ENCODE assay signal across 22 mouse cellular contexts in genomic region chr3:104069395-104069794, GRCm38 (mm10).
DNase-seq lines count a peak whose midpoint lies in the region; ATAC-seq lines count a peak whose summit lies in the region.
"Had no signal": no experiment of that assay in that cellular context is flagged by ENCODE, and none has a peak within 500 bp of the region (broad histone marks: within the 10 kb centered on the region; RNA-seq: fewer than 3 reads in every experiment).

No protein-coding gene starts in this region.

- peak; percentile 34 for DNase-seq in c-Kit-positive CD71-positive TER-119-negative erythroid progenitor cells, embryonic 14.5 days (ENCODE audit: low read depth)
- no peak for DNase-seq in urinary bladder, postnatal 10 days (ENCODE audit: low spot score)
- DNase-seq in kidney, postnatal 25 days = no peak
- no peak for DNase-seq in urinary bladder, postnatal 25 days (ENCODE audit: low spot score)
- DNase-seq: adrenal gland, postnatal 10 days; adrenal gland, postnatal 36 days; cerebellum, adult 11-12 months; cerebellum, adult 8-10 months; cerebellum, postnatal 10 days; cerebellum, postnatal 36 days; forebrain, postnatal 0 days; gastrocnemius, adult 2 months; gastrocnemius, postnatal 14 days; heart, adult 11 months had no signal

- H3K4me3 ChIP-seq in liver, embryonic 12.5 days = no peak overlapping the region
- no peak overlapping the region for H3K4me3 ChIP-seq in liver, embryonic 16.5 days (ENCODE audit: low read depth, low read length)
- H3K4me3 ChIP-seq: gastrocnemius, adult 2 months; hindbrain, embryonic 12.5 days; hindbrain, embryonic 15.5 days had no signal

- H3K9me3 ChIP-seq in liver, embryonic 12.5 days (replicated peaks) = no peaks in the 10 kb centered on the region
- no peaks in the 10 kb centered on the region for H3K9me3 ChIP-seq in liver, embryonic 16.5 days (replicated peaks; ENCODE audit: control insufficient read depth, low read length)
- H3K9me3 ChIP-seq: hindbrain, embryonic 12.5 days; hindbrain, embryonic 15.5 days had no signal

- no peak overlapping the region for H3K4me2 ChIP-seq in liver, embryonic 12.5 days
- no peak overlapping the region for H3K4me2 ChIP-seq in liver, embryonic 16.5 days (ENCODE audit: low read depth, low read length)
- H3K4me2 ChIP-seq: heart, embryonic 11.5 days; hindbrain, embryonic 12.5 days; hindbrain, embryonic 15.5 days had no signal

- peak; percentile 58; the same call in 1 of the 2 replicates for ATAC-seq in liver, embryonic 12.5 days
- peak; percentile 30; the same call in 1 of the 2 replicates for ATAC-seq in liver, embryonic 16.5 days (ENCODE audit: low read depth)
- ATAC-seq in megakaryocyte-erythroid progenitor cell, adult 5-6 weeks (replicated peaks; ENCODE audit: low FRiP score, low TSS enrichment, poor library complexity, severe bottlenecking) = peak; percentile 87
- ATAC-seq: CD4-positive, CD25-positive, alpha-beta regulatory T cell, adult 4 months; forebrain, embryonic 14.5 days; forebrain, postnatal 0 days had no signal

- no peak overlapping the region for H3K27ac ChIP-seq in liver, embryonic 12.5 days
- no peak overlapping the region for H3K27ac ChIP-seq in liver, embryonic 16.5 days (ENCODE audit: low read length)
- H3K27ac ChIP-seq: gastrocnemius, adult 2 months; hindbrain, embryonic 12.5 days; hindbrain, embryonic 15.5 days had no signal

- no peak overlapping the region for H3K9ac ChIP-seq in liver, embryonic 12.5 days
- H3K9ac ChIP-seq in liver, embryonic 16.5 days (ENCODE audit: low read depth, low read length) = no peak overlapping the region
- H3K9ac ChIP-seq: forebrain, postnatal 0 days; hindbrain, embryonic 12.5 days; hindbrain, embryonic 15.5 days had no signal

- peaks cover 11% of the 10 kb centered on the region for H3K4me1 ChIP-seq in liver, embryonic 12.5 days
- H3K4me1 ChIP-seq in liver, embryonic 16.5 days (ENCODE audit: control insufficient read depth, low read depth, low read length) = no peaks in the 10 kb centered on the region; the same call in none of the 2 replicates
- H3K4me1 ChIP-seq: hindbrain, embryonic 12.5 days; hindbrain, embryonic 15.5 days had no signal

- H3K27me3 ChIP-seq in liver, embryonic 12.5 days (replicated peaks) = no peaks in the 10 kb centered on the region
- H3K27me3 ChIP-seq in liver, embryonic 16.5 days (ENCODE audit: control insufficient read depth, insufficient read depth, low read depth, low read length) = no peaks in the 10 kb centered on the region
- H3K27me3 ChIP-seq: hindbrain, embryonic 12.5 days; hindbrain, embryonic 15.5 days had no signal

- H3K36me3 ChIP-seq in liver, embryonic 12.5 days = 0 out of 2 replicates have a peak, but pooled peaks cover 3% of the 10 kb centered on the region
- H3K36me3 ChIP-seq in liver, embryonic 16.5 days (ENCODE audit: control insufficient read depth, insufficient read depth) = no peaks in the 10 kb centered on the region
- H3K36me3 ChIP-seq: hindbrain, embryonic 12.5 days; hindbrain, embryonic 15.5 days had no signal

Comparison
In these comparisons a context has a peak if more than half of its experiments do, and no peak if none do; other contexts are left out.
1. ATAC-seq: peak in every context shown above with its lines; median percentile 87 in megakaryocyte-erythroid progenitor cell, adult 5-6 weeks; 58 in liver, embryonic 12.5 days; 30 in liver, embryonic 16.5 days.